Mouse (Mus musculus): ENCODE measurements around the gene Sarnp. TPM values are rescaled to one million over a fixed set of nuclear protein-coding genes. Genes with fewer than 3 reads are reported as not detected.

Gene Sarnp
- polyA plus RNA-seq, 1 experiment, result 45.2 TPM

- WGBS, result 83% methylated on average over 6 of the region's 6 CpGs
- H3K4me1 ChIP-seq (ENCODE audit: control insufficient read depth, insufficient read depth, low read length), result no peaks in the 10 kb centered on the region; the same call in 1 of the 2 replicates
- TF ChIP-seq CTCF (IDR thresholded peaks at IDR 0.05; ENCODE audit: control insufficient read depth, insufficient read depth, low read length) (no peak), POLR2A (IDR thresholded peaks at IDR 0.05; ENCODE audit: borderline replicate concordance, control insufficient read depth, low read depth, low read length) (no peak)
- H3K27ac ChIP-seq (ENCODE audit: control insufficient read depth, insufficient read depth, low read depth, low read length, poor library complexity), result no peak overlapping the region
- no peak overlapping the region for H3K4me3 ChIP-seq (replicated peaks; ENCODE audit: control insufficient read depth, low read depth, low read length)
Measured at GRCm38 (mm10) chr10:128917400-128917799, 100.3 kb downstream of the Sarnp start.

GRCm38 (mm10) chr10:128918246-128918645 is 101.1 kb downstream of the Sarnp start:
- Histone ChIP-seq H3K4me1 (ENCODE audit: control insufficient read depth, insufficient read depth, low read length) (no peaks in the 10 kb centered on the region; the same call in 1 of the 2 replicates), H3K4me3 (replicated peaks; ENCODE audit: control insufficient read depth, low read depth, low read length) (no peak overlapping the region), H3K27ac (ENCODE audit: control insufficient read depth, insufficient read depth, low read depth, low read length, poor library complexity) (no peak overlapping the region)
- 80% methylated on average over 7 of the region's 7 CpGs for WGBS
- TF ChIP-seq POLR2A (IDR thresholded peaks at IDR 0.05; ENCODE audit: borderline replicate concordance, control insufficient read depth, low read depth, low read length) (no peak), CTCF (IDR thresholded peaks at IDR 0.05; ENCODE audit: control insufficient read depth, insufficient read depth, low read length) (no peak)

- TF ChIP-seq CTCF (IDR thresholded peaks at IDR 0.05; ENCODE audit: control insufficient read depth, insufficient read depth, low read length) (no peak), POLR2A (IDR thresholded peaks at IDR 0.05; ENCODE audit: borderline replicate concordance, control insufficient read depth, low read depth, low read length) (no peak)
- H3K4me1 ChIP-seq (ENCODE audit: control insufficient read depth, insufficient read depth, low read length), result peaks cover 1% of the 10 kb centered on the region; the same call in 1 of the 2 replicates
- no peak overlapping the region for H3K4me3 ChIP-seq (replicated peaks; ENCODE audit: control insufficient read depth, low read depth, low read length)
- H3K27ac ChIP-seq (ENCODE audit: control insufficient read depth, insufficient read depth, low read depth, low read length, poor library complexity), result no peak overlapping the region
- WGBS, result 81% methylated on average over 6 of the region's 6 CpGs
Measured at GRCm38 (mm10) chr10:128919203-128919631, 102.1 kb downstream of the Sarnp start.

- no peak for TF ChIP-seq POLR2A (IDR thresholded peaks at IDR 0.05; ENCODE audit: borderline replicate concordance, control insufficient read depth, low read depth, low read length)
- no peak for TF ChIP-seq CTCF (IDR thresholded peaks at IDR 0.05; ENCODE audit: control insufficient read depth, insufficient read depth, low read length)
- Histone ChIP-seq H3K4me1 (ENCODE audit: control insufficient read depth, insufficient read depth, low read length) (peaks cover 1% of the 10 kb centered on the region; the same call in 1 of the 2 replicates), H3K4me3 (replicated peaks; ENCODE audit: control insufficient read depth, low read depth, low read length) (no peak overlapping the region), H3K27ac (ENCODE audit: control insufficient read depth, insufficient read depth, low read depth, low read length, poor library complexity) (no peak overlapping the region)
- WGBS, result 86% methylated on average over 7 of the region's 7 CpGs
Measured at GRCm38 (mm10) chr10:128919966-128920365, 102.8 kb downstream of the Sarnp start.

DNA sequence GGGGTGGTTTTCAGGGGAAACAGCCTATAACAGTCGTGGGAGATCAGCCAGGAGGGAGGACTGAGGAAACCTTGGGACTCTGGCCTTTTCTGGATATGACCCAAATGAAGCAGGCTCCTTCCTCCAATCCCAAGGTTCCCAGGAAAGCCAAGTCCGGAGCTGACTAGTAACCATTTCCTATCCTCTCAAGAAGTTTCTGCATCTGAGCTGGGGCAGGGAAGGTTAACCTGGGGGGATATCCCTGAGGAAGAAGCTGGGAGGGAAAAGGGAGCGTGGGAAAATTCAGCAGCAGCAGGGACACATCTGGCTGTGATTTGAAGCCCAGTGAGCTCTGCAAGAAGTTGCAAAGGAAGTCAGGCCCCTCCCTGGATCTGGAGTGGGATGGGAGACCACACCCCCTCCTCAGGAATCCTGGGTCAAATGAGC is 103.6 kb downstream of the Sarnp start:
- TF ChIP-seq POLR2A (IDR thresholded peaks at IDR 0.05; ENCODE audit: borderline replicate concordance, control insufficient read depth, low read depth, low read length), result no peak
- TF ChIP-seq CTCF (IDR thresholded peaks at IDR 0.05; ENCODE audit: control insufficient read depth, insufficient read depth, low read length), result no peak

GRCm38 (mm10) chr10:128921251-128921650 is 104.1 kb downstream of the Sarnp start:
- H3K4me3 ChIP-seq (replicated peaks; ENCODE audit: control insufficient read depth, low read depth, low read length), result no peak overlapping the region
- H3K27ac ChIP-seq (ENCODE audit: control insufficient read depth, insufficient read depth, low read depth, low read length, poor library complexity), result no peak overlapping the region
- 83% methylated on average over 1 of the region's 1 CpGs for WGBS
- TF ChIP-seq POLR2A (IDR thresholded peaks at IDR 0.05; ENCODE audit: borderline replicate concordance, control insufficient read depth, low read depth, low read length) (no peak), CTCF (IDR thresholded peaks at IDR 0.05; ENCODE audit: control insufficient read depth, insufficient read depth, low read length) (no peak)
- H3K4me1 ChIP-seq (ENCODE audit: control insufficient read depth, insufficient read depth, low read length), result peaks cover 1% of the 10 kb centered on the region; the same call in 1 of the 2 replicates

More for the DNA sequence above, 103.6 kb downstream of the Sarnp start:
- Histone ChIP-seq H3K27ac (ENCODE audit: control insufficient read depth, insufficient read depth, low read depth, low read length, poor library complexity) (no peak overlapping the region), H3K4me3 (replicated peaks; ENCODE audit: control insufficient read depth, low read depth, low read length) (no peak overlapping the region), H3K4me1 (ENCODE audit: control insufficient read depth, insufficient read depth, low read length) (peaks cover 1% of the 10 kb centered on the region; the same call in 1 of the 2 replicates)
- WGBS, result 69% methylated on average over 3 of the region's 3 CpGs

DNA sequence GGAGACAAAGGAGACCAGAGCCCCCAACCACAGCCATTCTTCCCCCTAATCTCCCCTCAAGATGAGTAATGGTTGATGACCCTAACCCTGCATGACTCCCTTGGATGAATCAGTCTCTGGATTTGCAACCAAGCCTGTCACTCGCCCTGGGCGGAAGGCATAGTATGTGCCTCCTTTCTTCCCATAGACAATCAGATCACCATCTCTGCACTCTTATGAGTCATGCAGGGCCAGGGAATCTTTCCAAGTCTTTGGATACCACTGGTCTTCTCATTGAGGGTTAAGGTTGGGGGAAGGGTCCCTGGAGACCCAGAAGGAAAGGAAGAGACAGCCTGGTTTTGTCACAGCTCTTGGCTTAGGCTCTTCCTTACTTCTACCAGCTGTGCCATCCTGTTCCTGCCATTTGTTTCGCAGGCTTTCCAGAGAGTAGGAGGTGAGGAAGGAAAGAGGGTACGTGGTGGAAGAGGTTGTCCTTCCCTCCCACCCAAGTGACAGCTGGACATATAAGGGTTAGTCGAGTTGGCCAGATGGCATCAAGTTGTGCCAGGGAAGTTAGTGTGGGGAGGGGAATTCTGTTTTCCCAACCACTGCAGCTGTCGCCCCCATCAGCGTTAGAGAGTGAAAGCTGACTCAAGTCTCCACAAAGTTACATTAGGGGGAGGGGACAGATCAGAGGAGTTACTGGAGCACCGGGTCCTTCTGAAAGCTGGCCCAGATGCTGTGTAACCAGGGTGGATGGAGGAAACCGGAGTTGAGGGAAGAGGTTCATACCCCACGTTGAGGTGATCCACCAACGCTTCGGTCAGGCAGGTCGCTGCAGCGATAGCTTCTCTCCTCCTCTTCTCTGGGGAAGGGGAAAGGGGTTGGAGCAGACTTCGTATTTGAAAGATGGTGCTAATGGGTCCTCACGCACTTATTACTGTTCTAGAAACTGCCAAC is 105.0 kb downstream of the Sarnp start:
- WGBS, result 70% methylated on average over 16 of the region's 16 CpGs
- H3K4me1 ChIP-seq (ENCODE audit: control insufficient read depth, insufficient read depth, low read length), result peaks cover 1% of the 10 kb centered on the region; the same call in 1 of the 2 replicates
- TF ChIP-seq CTCF (IDR thresholded peaks at IDR 0.05; ENCODE audit: control insufficient read depth, insufficient read depth, low read length), result no peak
- H3K27ac ChIP-seq (ENCODE audit: control insufficient read depth, insufficient read depth, low read depth, low read length, poor library complexity), result no peak overlapping the region
- H3K4me3 ChIP-seq (replicated peaks; ENCODE audit: control insufficient read depth, low read depth, low read length), result no peak overlapping the region

DNA sequence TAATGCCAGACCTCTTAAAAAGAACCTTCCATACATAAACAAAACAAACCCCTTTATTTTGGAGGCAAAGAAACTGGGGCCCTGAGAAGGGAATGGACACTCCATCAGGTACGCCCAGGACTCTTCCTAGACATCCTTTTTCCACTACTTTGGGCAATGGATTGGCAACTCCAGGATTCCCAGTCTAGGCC is 105.6 kb downstream of the Sarnp start, which contains the start of gene Rdh5:
Gene Rdh5, minus strand, starts transcription at position 67 of the 191 bp plus-strand sequence.
- 25% methylated on average over 1 of the region's 1 CpGs for WGBS
- Histone ChIP-seq H3K4me3 (replicated peaks; ENCODE audit: control insufficient read depth, low read depth, low read length) (peak within 1 kb of the TSS; percentile 90), H3K27ac (ENCODE audit: control insufficient read depth, insufficient read depth, low read depth, low read length, poor library complexity) (peak within 1 kb of the TSS; percentile 94), H3K4me1 (ENCODE audit: control insufficient read depth, insufficient read depth, low read length) (peaks cover 1% of the 10 kb centered on the region; the same call in 1 of the 2 replicates)
- TF ChIP-seq CTCF (IDR thresholded peaks at IDR 0.05; ENCODE audit: control insufficient read depth, insufficient read depth, low read length) (no peak), POLR2A (IDR thresholded peaks at IDR 0.05; ENCODE audit: borderline replicate concordance, control insufficient read depth, low read depth, low read length) (no peak)

All from bone marrow, adult 2 months (tissue).